Mouse (Mus musculus): ENCODE data around the gene Dbt. TPM values are rescaled to one million over a fixed set of nuclear protein-coding genes. Genes with fewer than 3 reads are reported as not detected.

The Dbt gene
- total and polyA plus RNA-seq, 2 experiments from 2014 or later, result 9.7 to 13.8 TPM

GRCm38 (mm10) chr3:116595603-116595991 lies 82.7 kb downstream of the Dbt start:
- 9% methylated on average over 10 of the region's 10 CpGs for WGBS
- TF ChIP-seq CTCF (IDR thresholded peaks at IDR 0.05; ENCODE audit: low read depth), result no peak
- DNase-seq (ENCODE audit: low spot score), result peak; percentile 2

More at GRCm38 (mm10) chr3:116595603-116595991, 82.7 kb downstream of the Dbt start:
- ATAC-seq, result no peak
- Histone ChIP-seq H3K4me1 (ENCODE audit: insufficient read depth, low read length) (no peaks in the 10 kb centered on the region), H3K4me3 (ENCODE audit: low read length) (peak overlapping the region; percentile 94), H3K36me3 (ENCODE audit: insufficient read depth, low read length) (peaks cover 7% of the 10 kb centered on the region; the same call in 1 of the 2 replicates), H3K4me2 (ENCODE audit: low read depth, low read length) (peak overlapping the region; percentile 81), H3K9me3 (ENCODE audit: low read length) (no peaks in the 10 kb centered on the region), H3K27ac (no peak overlapping the region), H3K27me3 (ENCODE audit: insufficient read depth, low read length) (no peaks in the 10 kb centered on the region), H3K9ac (replicated peaks; ENCODE audit: low read length) (peak overlapping the region; percentile 66)

Other genes starting within 250 kb of the Dbt start
- 7.2 and 13.3 TPM in 2 replicates for gene Cdc14a, start 89.0 kb upstream of the Dbt start, total RNA-seq (2014; rRNA removed)
- 3.8 and 4.3 TPM in 2 replicates for gene Cdc14a, start 89.0 kb upstream of the Dbt start, polyA plus RNA-seq (2015; fragmentation: Nextera tagmentation; extraction: Ambion mirVana)
- gene Rtca, start 4.9 kb upstream of the Dbt start, total RNA-seq (2014; rRNA removed), result 70.9 and 77.8 TPM in 2 replicates
- gene Rtca, start 4.9 kb upstream of the Dbt start, polyA plus RNA-seq (2015; fragmentation: Nextera tagmentation; extraction: Ambion mirVana), result 132 and 138 TPM in 2 replicates
- gene Lrrc39, start 49.9 kb downstream of the Dbt start, total RNA-seq (2014; rRNA removed), result 0.05 TPM in 1 of 2 replicates, not detected in the other
- 0.30 and 0.33 TPM in 2 replicates for gene Lrrc39, start 49.9 kb downstream of the Dbt start, polyA plus RNA-seq (2015; fragmentation: Nextera tagmentation; extraction: Ambion mirVana)
- gene Sass6, start 81.9 kb downstream of the Dbt start, total RNA-seq (2014; rRNA removed), result 7.0 and 7.7 TPM in 2 replicates
- 9.6 and 10.0 TPM in 2 replicates for gene Sass6, start 81.9 kb downstream of the Dbt start, polyA plus RNA-seq (2015; fragmentation: Nextera tagmentation; extraction: Ambion mirVana)
- 5.1 and 7.2 TPM in 2 replicates for gene Trmt13, start 101.5 kb downstream of the Dbt start, total RNA-seq (2014; rRNA removed)
- 19.6 and 19.9 TPM in 2 replicates for gene Trmt13, start 101.5 kb downstream of the Dbt start, polyA plus RNA-seq (2015; fragmentation: Nextera tagmentation; extraction: Ambion mirVana)
- 40.4 and 49.3 TPM in 2 replicates for gene Mfsd14a, start 149.6 kb downstream of the Dbt start, total RNA-seq (2014; rRNA removed)
- 53.4 and 55.6 TPM in 2 replicates for gene Mfsd14a, start 149.6 kb downstream of the Dbt start, polyA plus RNA-seq (2015; fragmentation: Nextera tagmentation; extraction: Ambion mirVana)
- not detected in 2 replicates for gene Gm43191, start 168.2 kb downstream of the Dbt start, total RNA-seq (2014; rRNA removed)
- gene Gm43191, start 168.2 kb downstream of the Dbt start, polyA plus RNA-seq (2015; fragmentation: Nextera tagmentation; extraction: Ambion mirVana), result not detected in 2 replicates
- 15.9 and 20.7 TPM in 2 replicates for gene Slc35a3, start 199.8 kb downstream of the Dbt start, total RNA-seq (2014; rRNA removed)
- 7.0 and 8.0 TPM in 2 replicates for gene Slc35a3, start 199.8 kb downstream of the Dbt start, polyA plus RNA-seq (2015; fragmentation: Nextera tagmentation; extraction: Ambion mirVana)